Mouse (Mus musculus) lung, adult 2 months (tissue): ENCODE results near the gene Gm38100.

Experiments used
- CTCF ChIP-seq: fragments of 200-500 bp; IDR thresholded peaks from 2 replicates; pipeline ENCODE4 v1.5.1; 2011; ENCODE audit warnings: mild to moderate bottlenecking, low read length, control low read depth; ENCODE audit not compliant: insufficient read depth
- POLR2A ChIP-seq: fragments of 200-500 bp; IDR thresholded peaks from 2 replicates; pipeline ENCODE4 v1.6.1; 2011; ENCODE audit warnings: low read depth, mild to moderate bottlenecking, control low read depth, low read length, borderline replicate concordance; ENCODE audit errors: extremely low read depth

- TF ChIP-seq CTCF (no peak), POLR2A (no peak)
Observed at GRCm38 (mm10) chr1:175911207-175911606, 8.9 kb upstream of the Gm38100 start.
